ENCODE assay signal across 8 mouse cellular contexts in the genomic region with DNA sequence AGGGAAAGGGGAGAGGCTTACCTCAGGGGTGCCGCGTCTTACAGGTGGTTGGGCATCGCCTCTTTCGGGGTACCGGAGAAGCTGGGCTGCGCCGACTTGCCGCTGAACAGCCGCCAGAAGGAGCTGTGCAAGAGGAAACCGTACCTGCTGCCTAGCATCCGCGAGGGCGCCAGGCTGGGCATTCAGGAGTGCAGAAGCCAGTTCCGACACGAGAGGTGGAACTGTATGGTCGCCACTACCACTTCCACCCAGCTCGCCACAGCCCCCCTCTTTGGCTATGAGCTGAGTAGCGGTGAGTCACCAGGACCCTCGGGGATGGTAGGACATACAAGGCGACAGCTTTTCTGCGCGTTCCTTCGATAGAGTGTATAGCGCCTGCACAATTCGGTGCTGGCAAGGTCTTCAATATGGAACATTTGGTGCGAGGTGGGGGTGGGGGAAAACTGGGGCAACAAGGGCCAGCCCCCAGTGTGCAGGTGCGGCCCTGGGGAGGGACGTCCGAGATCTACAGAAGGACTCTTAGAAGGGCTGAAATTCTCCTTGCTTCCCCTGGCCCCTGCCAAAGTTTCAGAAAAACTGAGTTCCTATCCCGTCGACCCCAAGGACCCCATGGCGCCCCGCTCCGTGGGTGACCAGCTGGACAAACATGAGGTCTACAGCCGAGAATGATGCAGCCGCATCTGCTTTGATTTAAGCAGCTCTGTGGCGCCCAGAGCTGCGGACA. TPM values are rescaled to one million over a fixed set of nuclear protein-coding genes. Genes with fewer than 3 reads are reported as not detected.
DNase-seq lines count a peak whose midpoint lies in the region; ATAC-seq and TF ChIP-seq lines count a peak whose summit lies in the region.

No protein-coding gene starts in this region.

- 4% methylated on average over 38 of the region's 38 CpGs for WGBS in thymus, adult 2 months
- WGBS in midbrain, embryonic 11.5 days, result under 1% methylated on average over 38 of the region's 38 CpGs
- WGBS in stomach, postnatal 0 days, result under 1% methylated on average over 35 of the region's 38 CpGs

- ATAC-seq in midbrain, embryonic 11.5 days (ENCODE audit: low FRiP score), result peak; percentile 76
- peak; percentile 74 for ATAC-seq in stomach, postnatal 0 days (ENCODE audit: low FRiP score, low TSS enrichment)

- no peaks in the 10 kb centered on the region for H3K36me3 ChIP-seq in thymus, adult 2 months (ENCODE audit: control insufficient read depth, insufficient read depth, low read length)
- H3K36me3 ChIP-seq in midbrain, embryonic 11.5 days (ENCODE audit: control insufficient read depth, insufficient read depth, low read length), result no peaks in the 10 kb centered on the region
- no peaks in the 10 kb centered on the region for H3K36me3 ChIP-seq in stomach, postnatal 0 days (ENCODE audit: control insufficient read depth, insufficient read depth, low read length)

- peak; percentile 30 for DNase-seq in adrenal gland, postnatal 14 days
- no peak for DNase-seq in adrenal gland, adult 18-20 months (ENCODE audit: low spot score in 2 of 2)
- peak; percentile 16 for DNase-seq in thymus, adult 2 months
- no peak for DNase-seq in thymus, adult 18-20 months
- DNase-seq in frontal cortex, postnatal 36 days (ENCODE audit: low spot score in 2 of 2), result peak; percentile 24 to 31
- DNase-seq in left cerebral cortex, postnatal 4 days, result peak; percentile 50
- peak; percentile 96 for DNase-seq in midbrain, embryonic 11.5 days (ENCODE audit: low spot score, missing footprints)
- DNase-seq in stomach, postnatal 0 days (ENCODE audit: low spot score), result peak; percentile 73

- H3K27me3 ChIP-seq in thymus, adult 2 months (ENCODE audit: control insufficient read depth, insufficient read depth, low read length), result no peaks in the 10 kb centered on the region; the same call in 1 of the 2 replicates
- H3K27me3 ChIP-seq in midbrain, embryonic 11.5 days (ENCODE audit: control insufficient read depth, insufficient read depth, low read length), result peaks cover 29% of the 10 kb centered on the region
- no peaks in the 10 kb centered on the region for H3K27me3 ChIP-seq in stomach, postnatal 0 days (ENCODE audit: control insufficient read depth, insufficient read depth, low read length)

- H3K4me3 ChIP-seq in thymus, adult 2 months (ENCODE audit: control insufficient read depth, insufficient read depth, low read length), result no peak overlapping the region
- H3K4me3 ChIP-seq in midbrain, embryonic 11.5 days (ENCODE audit: low read depth, low read length), result peak overlapping the region; percentile 40
- H3K4me3 ChIP-seq in stomach, postnatal 0 days (ENCODE audit: low read depth, low read length), result peak overlapping the region; percentile 46

- H3K9ac ChIP-seq in midbrain, embryonic 11.5 days (ENCODE audit: low read length), result peak overlapping the region; percentile 30
- peak overlapping the region; percentile 47 for H3K9ac ChIP-seq in stomach, postnatal 0 days (ENCODE audit: low read length)

- H3K27ac ChIP-seq in thymus, adult 2 months (ENCODE audit: control insufficient read depth, insufficient read depth, low read length), result no peak overlapping the region
- H3K27ac ChIP-seq in midbrain, embryonic 11.5 days (ENCODE audit: low read depth, low read length), result no peak overlapping the region
- H3K27ac ChIP-seq in stomach, postnatal 0 days (replicated peaks), result no peak overlapping the region

- H3K9me3 ChIP-seq in midbrain, embryonic 11.5 days (ENCODE audit: control insufficient read depth, low read length), result no peaks in the 10 kb centered on the region
- H3K9me3 ChIP-seq in stomach, postnatal 0 days (ENCODE audit: control insufficient read depth, low read length), result no peaks in the 10 kb centered on the region

- intact Hi-C loops in left cerebral cortex, postnatal 4 days (cut with DNase I), result loop anchor here (10.0 kb wide), 1 partner anchor 164 kb away; no protein-coding TSS in a partner anchor

- H3K4me2 ChIP-seq in midbrain, embryonic 11.5 days, result peak overlapping the region; percentile 89
- H3K4me2 ChIP-seq in stomach, postnatal 0 days (replicated peaks; ENCODE audit: low read depth), result peak overlapping the region; percentile 62

- no peak for TF ChIP-seq EP300 in stomach, postnatal 0 days (optimal IDR thresholded peaks at IDR 0.05)

- TF ChIP-seq CTCF in thymus, adult 2 months (IDR thresholded peaks at IDR 0.05; ENCODE audit: borderline replicate concordance, control insufficient read depth, extremely low read depth, insufficient read depth, low read length, poor library complexity), result no peak
- TF ChIP-seq CTCF in stomach, postnatal 0 days (IDR thresholded peaks at IDR 0.05; ENCODE audit: low read depth), result peak; percentile 69

- no peak for TF ChIP-seq POLR2A in thymus, adult 2 months (IDR thresholded peaks at IDR 0.05; ENCODE audit: control insufficient read depth, extremely low read depth, insufficient read depth, low read length, poor library complexity)

- no peaks in the 10 kb centered on the region for H3K4me1 ChIP-seq in thymus, adult 2 months (replicated peaks; ENCODE audit: control insufficient read depth, insufficient read depth, low read length)
- H3K4me1 ChIP-seq in midbrain, embryonic 11.5 days (ENCODE audit: control insufficient read depth, insufficient read depth, low read length), result peaks cover 14% of the 10 kb centered on the region
- peaks cover 3% of the 10 kb centered on the region; the same call in 1 of the 2 replicates for H3K4me1 ChIP-seq in stomach, postnatal 0 days (replicated peaks; ENCODE audit: control insufficient read depth, insufficient read depth)

RNA-seq across cellular contexts. Expression of gene Wnt16, which starts 0.9 kb away (rescaled TPM):
- 0.41 and 0.79 TPM in 2 replicates for total RNA-seq in adrenal gland, postnatal 14 days (2021)
- total RNA-seq in adrenal gland, adult 18-20 months (2021), result not detected
- 0.12 and 0.18 TPM in 2 replicates for polyA plus RNA-seq in thymus, adult 2 months (2012; rRNA removed)
- 1 to 10 TPM; 1.3 to 1.5 TPM for total RNA-seq in left cerebral cortex, postnatal 4 days (2021)
- polyA plus RNA-seq in midbrain, embryonic 11.5 days (2014; fragmentation: Nextera tagmentation; extraction: Ambion mirVana), result 0.12 and 0.75 TPM in 2 replicates
- polyA plus RNA-seq in stomach, postnatal 0 days (2015; fragmentation: Nextera tagmentation; extraction: Ambion mirVana), result 4.5 and 8.1 TPM in 2 replicates

Comparison
In these comparisons a context has a peak if more than half of its experiments do, and no peak if none do; other contexts are left out.
1. DNase-seq: peak in adrenal gland, postnatal 14 days (single experiment), thymus, adult 2 months (single experiment), frontal cortex, postnatal 36 days (2 of 2), left cerebral cortex, postnatal 4 days (single experiment), midbrain, embryonic 11.5 days (single experiment) and stomach, postnatal 0 days (single experiment); none in adrenal gland, adult 18-20 months (0 of 2) and thymus, adult 18-20 months (0 of 2).